Mouse (Mus musculus) limb, embryonic 15.5 days (tissue): ENCODE data around the gene Nckap1l. TPM values are rescaled to one million over a fixed set of nuclear protein-coding genes. Genes with fewer than 3 reads are reported as not detected.
"Not testable (repeated sequence)": the region's sequence is repeated elsewhere in the genome, so short reads cannot be mapped to it uniquely, and the experiment has no call there.

ENCODE experiments used
- ATAC-seq: fragments of 200-750 bp; cut with Nextera tagmentation; 2 replicates; pipeline ENCODE4 v1.8.0; 2017; ENCODE audit warnings: low read depth, moderate TSS enrichment; ENCODE audit not compliant: insufficient number of reproducible peaks, low FRiP score, low TSS enrichment
- H3K27ac ChIP-seq: fragments of 300-500 bp; sonication (generic); 2 replicates; pipeline ENCODE4 v1.5.1; 2015; ENCODE audit warnings: moderate library complexity, mild to moderate bottlenecking, inconsistent platforms
- H3K27me3 ChIP-seq: fragments of 300-500 bp; sonication (generic); 2 replicates; pipeline ENCODE4 v1.6.1; 2015; ENCODE audit warnings: inconsistent platforms
- H3K36me3 ChIP-seq: fragments of 300-500 bp; sonication (generic); 2 replicates; pipeline ENCODE4 v1.6.1; 2015; ENCODE audit warnings: inconsistent platforms
- H3K4me1 ChIP-seq: fragments of 300-500 bp; sonication (generic); 2 replicates; pipeline ENCODE4 v1.6.1; 2015; ENCODE audit warnings: inconsistent platforms
- H3K4me2 ChIP-seq: fragments of 300-500 bp; sonication (generic); 2 replicates; pipeline ENCODE4 v1.6.1; 2015; ENCODE audit warnings: mild to moderate bottlenecking, inconsistent platforms
- H3K4me3 ChIP-seq: fragments of 300-500 bp; sonication (generic); 2 replicates; pipeline ENCODE4 v1.5.1; 2015; ENCODE audit warnings: mild to moderate bottlenecking, inconsistent platforms
- H3K9ac ChIP-seq: fragments of 300-500 bp; sonication (generic); 2 replicates; pipeline ENCODE4 v1.6.1; 2015; ENCODE audit warnings: inconsistent platforms
- H3K9me3 ChIP-seq: fragments of 300-500 bp; sonication (generic); 2 replicates; pipeline ENCODE4 v1.6.1; 2016; ENCODE audit warnings: inconsistent platforms
- WGBS: fragments of 180-500 bp; shearing (Covaris S2); methylation state at CpG from one replicate; pipeline ENCODE4 v1.1.7; 2015; 5-methylcytosine and 5-hydroxymethylcytosine counted together
- polyA plus RNA-seq: library from polyadenylated mRNA; unstranded; fragments of >200 nt; fragmentation: Nextera tagmentation; extraction: Ambion mirVana; gene quantifications from 2 replicates; pipeline ENCODE4 v1.2.1, GENCODE M21; 2015

The Nckap1l gene
- polyA plus RNA-seq: 4.4 and 5.0 TPM in 2 replicates

GRCm38 (mm10) chr15:103453551-103454218 lies at the start of gene Nckap1l:
Nckap1l (plus strand) TSS chr15:103453794.
- Histone ChIP-seq H3K4me2 (no peak within 1 kb of the TSS), H3K9ac (no peak within 1 kb of the TSS), H3K27ac (no peak within 1 kb of the TSS), H3K9me3 (no peaks in the 10 kb centered on the region), H3K4me1 (no peaks in the 10 kb centered on the region), H3K4me3 (no peak within 1 kb of the TSS), H3K27me3 (no peaks in the 10 kb centered on the region), H3K36me3 (no peaks in the 10 kb centered on the region)
- ATAC-seq: no peak
- WGBS: 81% methylated on average over 13 of the region's 13 CpGs

GRCm38 (mm10) chr15:103405586-103405985 lies 48.0 kb upstream of the Nckap1l start:
- not testable (repeated sequence) for H3K36me3 ChIP-seq, H3K4me3 ChIP-seq, H3K4me1 ChIP-seq, H3K27me3 ChIP-seq, ATAC-seq, H3K9me3 ChIP-seq, H3K4me2 ChIP-seq, H3K27ac ChIP-seq, H3K9ac ChIP-seq
- WGBS: 81% methylated on average over 3 of the region's 3 CpGs

GRCm38 (mm10) chr15:103427017-103427416 lies 26.6 kb upstream of the Nckap1l start:
- H3K4me3 ChIP-seq: no peak overlapping the region
- 36% methylated on average over 2 of the region's 2 CpGs for WGBS
- no peak overlapping the region for H3K27ac ChIP-seq
- H3K9me3 ChIP-seq: no peaks in the 10 kb centered on the region
- no peaks in the 10 kb centered on the region for H3K27me3 ChIP-seq
- H3K9ac ChIP-seq: no peak overlapping the region
- no peaks in the 10 kb centered on the region for H3K36me3 ChIP-seq
- no peak for ATAC-seq
- H3K4me1 ChIP-seq: no peaks in the 10 kb centered on the region
- no peak overlapping the region for H3K4me2 ChIP-seq

- no peak for ATAC-seq
- 90% methylated on average over 16 of the region's 16 CpGs for WGBS
- Histone ChIP-seq H3K27me3 (no peaks in the 10 kb centered on the region), H3K9me3 (no peaks in the 10 kb centered on the region), H3K4me3 (no peak within 1 kb of the TSS), H3K4me2 (no peak within 1 kb of the TSS), H3K4me1 (no peaks in the 10 kb centered on the region), H3K36me3 (no peaks in the 10 kb centered on the region), H3K9ac (no peak within 1 kb of the TSS), H3K27ac (no peak within 1 kb of the TSS)
Observed at GRCm38 (mm10) chr15:103430241-103430640, 23.4 kb upstream of the Nckap1l start, which contains the start of gene Gtsf1. Gtsf1 (minus strand) TSS chr15:103430470.

- H3K27ac ChIP-seq, H3K9me3 ChIP-seq, H3K4me2 ChIP-seq, H3K4me3 ChIP-seq, H3K27me3 ChIP-seq, ATAC-seq, H3K4me1 ChIP-seq, H3K36me3 ChIP-seq, H3K9ac ChIP-seq: not testable (repeated sequence)
- WGBS: 72% methylated on average over 4 of the region's 4 CpGs
Observed at GRCm38 (mm10) chr15:103445966-103446365, 7.6 kb upstream of the Nckap1l start.

GRCm38 (mm10) chr15:103448369-103448768 lies 5.2 kb upstream of the Nckap1l start, which contains the start of gene Gtsf2:
Gtsf2 (minus strand) TSS chr15:103448469.
- Histone ChIP-seq H3K27ac (no peak within 1 kb of the TSS), H3K9ac (no peak within 1 kb of the TSS), H3K4me1 (no peaks in the 10 kb centered on the region), H3K36me3 (no peaks in the 10 kb centered on the region), H3K9me3 (no peaks in the 10 kb centered on the region), H3K4me3 (no peak within 1 kb of the TSS), H3K4me2 (no peak within 1 kb of the TSS), H3K27me3 (no peaks in the 10 kb centered on the region)
- no peak for ATAC-seq
- WGBS: 24% methylated on average over 3 of the region's 3 CpGs

GRCm38 (mm10) chr15:103454449-103454848 lies 855 bp downstream of the Nckap1l start:
- no peaks in the 10 kb centered on the region for H3K27me3 ChIP-seq
- no peaks in the 10 kb centered on the region for H3K9me3 ChIP-seq
- H3K27ac ChIP-seq: no peak overlapping the region
- no peak for ATAC-seq
- H3K4me2 ChIP-seq: no peak overlapping the region
- H3K4me1 ChIP-seq: no peaks in the 10 kb centered on the region
- H3K4me3 ChIP-seq: no peak overlapping the region
- no peaks in the 10 kb centered on the region for H3K36me3 ChIP-seq
- H3K9ac ChIP-seq: no peak overlapping the region
- WGBS: 74% methylated on average over 6 of the region's 6 CpGs

GRCm38 (mm10) chr15:103462539-103463261 lies 9.1 kb downstream of the Nckap1l start:
- H3K27me3 ChIP-seq: no peaks in the 10 kb centered on the region
- no peak overlapping the region for H3K9ac ChIP-seq
- no peaks in the 10 kb centered on the region for H3K36me3 ChIP-seq
- H3K4me2 ChIP-seq: no peak overlapping the region
- no peaks in the 10 kb centered on the region for H3K4me1 ChIP-seq
- H3K9me3 ChIP-seq: no peaks in the 10 kb centered on the region
- WGBS: 71% methylated on average over 7 of the region's 7 CpGs
- H3K27ac ChIP-seq: no peak overlapping the region
- no peak for ATAC-seq
- H3K4me3 ChIP-seq: no peak overlapping the region

GRCm38 (mm10) chr15:103471488-103472194 lies 18.0 kb downstream of the Nckap1l start:
- ATAC-seq: no peak
- Histone ChIP-seq H3K27ac (no peak overlapping the region), H3K36me3 (no peaks in the 10 kb centered on the region), H3K9ac (no peak overlapping the region), H3K4me1 (no peaks in the 10 kb centered on the region), H3K9me3 (no peaks in the 10 kb centered on the region), H3K4me2 (no peak overlapping the region), H3K27me3 (no peaks in the 10 kb centered on the region), H3K4me3 (no peak overlapping the region)
- WGBS: 77% methylated on average over 7 of the region's 7 CpGs

- Histone ChIP-seq H3K27me3 (no peaks in the 10 kb centered on the region), H3K4me1 (no peaks in the 10 kb centered on the region), H3K36me3 (no peaks in the 10 kb centered on the region), H3K27ac (no peak overlapping the region), H3K4me2 (no peak overlapping the region), H3K4me3 (no peak overlapping the region), H3K9ac (no peak overlapping the region), H3K9me3 (no peaks in the 10 kb centered on the region)
- no peak for ATAC-seq
- WGBS: 56% methylated on average over 3 of the region's 3 CpGs
Observed at GRCm38 (mm10) chr15:103472265-103472664, 18.7 kb downstream of the Nckap1l start.

GRCm38 (mm10) chr15:103473182-103473581 lies 19.6 kb downstream of the Nckap1l start:
- Histone ChIP-seq H3K4me2 (no peak overlapping the region), H3K4me3 (no peak overlapping the region), H3K27ac (no peak overlapping the region), H3K27me3 (no peaks in the 10 kb centered on the region), H3K4me1 (no peaks in the 10 kb centered on the region), H3K9ac (no peak overlapping the region), H3K9me3 (no peaks in the 10 kb centered on the region), H3K36me3 (no peaks in the 10 kb centered on the region)
- no peak for ATAC-seq
- WGBS: 81% methylated on average over 7 of the region's 7 CpGs

GRCm38 (mm10) chr15:103473769-103474168 lies 20.2 kb downstream of the Nckap1l start:
- H3K36me3 ChIP-seq: no peaks in the 10 kb centered on the region
- no peak for ATAC-seq
- no peak overlapping the region for H3K4me3 ChIP-seq
- no peaks in the 10 kb centered on the region for H3K9me3 ChIP-seq
- no peak overlapping the region for H3K9ac ChIP-seq
- 82% methylated on average over 5 of the region's 5 CpGs for WGBS
- no peak overlapping the region for H3K4me2 ChIP-seq
- no peak overlapping the region for H3K27ac ChIP-seq
- no peaks in the 10 kb centered on the region for H3K27me3 ChIP-seq
- no peaks in the 10 kb centered on the region for H3K4me1 ChIP-seq
